Mouse (Mus musculus) spleen, adult 2 months (tissue): Measurements from ENCODE around the gene Sectm1b.

Experiments
- CTCF ChIP-seq: fragments of 200-500 bp; IDR thresholded peaks from 2 replicates; pipeline ENCODE4 v1.5.1; 2011; ENCODE audit warnings: mild to moderate bottlenecking, inconsistent platforms; ENCODE audit not compliant: insufficient read depth, insufficient read length, insufficient replicate concordance; ENCODE audit errors: extremely low read depth
- POLR2A ChIP-seq: fragments of 200-500 bp; IDR thresholded peaks from 2 replicates; pipeline ENCODE4 v1.6.1; 2011; ENCODE audit warnings: low read depth, low read length, inconsistent platforms

- no peak for TF ChIP-seq CTCF
- TF ChIP-seq POLR2A, result no peak
Measured at GRCm38 (mm10) chr11:121081120-121081519, 17.8 kb upstream of the Sectm1b start, which contains the start of gene Sectm1a.
